Mouse (Mus musculus) hematopoietic stem cell, adult 5-6 weeks (primary cell): Measurements from ENCODE around the gene Cdc42ep1. TPM values are rescaled to one million over a fixed set of nuclear protein-coding genes. Genes with fewer than 3 reads are reported as not detected.

Source experiments
- ATAC-seq, 2 experiments: fragments of 125-278 bp in 1 of 2; replicated peaks in 1 of 2; 2 replicates each; pipeline ENCODE4 v1.8.0; 2016 to 2017; ENCODE audit warnings: inconsistent platforms in 2 of 2, mild to moderate bottlenecking in 2 of 2, moderate number of reproducible peaks in 2 of 2, low read depth in 1 of 2, moderate TSS enrichment in 1 of 2; ENCODE audit not compliant: low FRiP score in 2 of 2, poor library complexity in 2 of 2, severe bottlenecking in 2 of 2, insufficient read depth in 1 of 2, low TSS enrichment in 1 of 2
- total RNA-seq: library from RNA; stranded (forward); fragments of 172-1452, 232-1000 nt; gene quantifications from 2 replicates; pipeline ENCODE4 v1.2.3, GENCODE M21; 2017

Gene Cdc42ep1
- total RNA-seq, 1 experiment from 2014 or later, result not detected

DNA sequence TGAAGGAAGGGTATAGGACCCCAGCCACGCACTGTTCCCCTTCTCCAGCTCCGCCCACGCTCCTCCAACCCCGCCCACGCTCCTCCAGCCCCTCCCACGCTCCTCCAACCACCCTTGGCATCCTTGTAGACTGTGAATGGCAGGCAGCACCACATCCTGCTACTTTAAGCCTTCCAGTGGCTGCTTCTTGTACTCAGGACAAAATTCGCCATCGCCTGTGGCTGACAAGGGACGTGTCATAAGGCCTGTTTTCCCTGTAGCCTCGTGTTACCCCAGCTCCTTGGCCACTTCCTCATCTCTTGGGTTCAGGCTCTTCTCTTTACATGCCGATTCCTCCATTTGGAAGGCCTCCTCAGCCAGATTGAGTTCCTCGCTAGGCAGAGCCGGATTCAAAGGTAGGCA is 21.4 kb downstream of the Cdc42ep1 start:
- peak; percentile 51 to 73; a peak in 3 of 4 replicates for ATAC-seq

DNA sequence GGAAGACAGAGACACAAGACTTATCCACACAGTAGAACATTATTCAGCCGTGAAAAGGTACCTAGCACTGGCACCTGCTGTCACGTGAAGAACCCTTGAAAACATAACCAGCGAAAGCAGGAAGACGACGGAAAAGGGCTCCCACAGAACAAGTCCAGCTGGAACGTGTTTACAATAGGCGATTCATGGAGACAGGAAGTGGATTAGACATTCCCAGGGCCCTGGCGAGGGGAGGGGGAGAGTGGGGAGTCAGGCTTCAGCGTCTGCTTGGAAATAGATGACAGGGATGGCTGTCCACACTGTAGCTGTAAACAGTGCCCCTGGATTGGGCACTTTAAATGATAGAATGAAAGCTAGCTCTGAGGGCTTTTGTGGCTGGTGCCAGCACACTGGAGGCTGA is 26.0 kb downstream of the Cdc42ep1 start:
- ATAC-seq, result no peak

DNA sequence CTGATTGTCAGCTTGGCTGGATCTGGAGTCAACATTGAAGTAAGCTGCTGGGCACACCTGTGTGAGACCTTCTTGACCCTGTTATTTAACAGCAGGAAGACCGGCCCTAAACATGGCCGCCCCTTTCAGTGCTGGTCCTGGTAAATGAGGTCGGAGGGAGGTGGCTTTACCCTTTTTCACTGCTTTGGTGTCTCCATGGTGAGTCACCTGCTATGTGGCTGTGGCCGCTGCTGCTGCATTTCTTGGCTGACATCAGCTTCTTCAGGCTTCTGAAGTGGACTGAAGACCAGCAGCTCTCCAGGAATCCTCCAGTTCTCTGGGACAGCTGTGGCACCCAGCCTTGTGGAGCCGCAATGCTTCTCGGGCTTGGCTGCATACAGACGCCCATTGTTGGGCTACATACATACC is 26.4 kb downstream of the Cdc42ep1 start:
- no peak for ATAC-seq

DNA sequence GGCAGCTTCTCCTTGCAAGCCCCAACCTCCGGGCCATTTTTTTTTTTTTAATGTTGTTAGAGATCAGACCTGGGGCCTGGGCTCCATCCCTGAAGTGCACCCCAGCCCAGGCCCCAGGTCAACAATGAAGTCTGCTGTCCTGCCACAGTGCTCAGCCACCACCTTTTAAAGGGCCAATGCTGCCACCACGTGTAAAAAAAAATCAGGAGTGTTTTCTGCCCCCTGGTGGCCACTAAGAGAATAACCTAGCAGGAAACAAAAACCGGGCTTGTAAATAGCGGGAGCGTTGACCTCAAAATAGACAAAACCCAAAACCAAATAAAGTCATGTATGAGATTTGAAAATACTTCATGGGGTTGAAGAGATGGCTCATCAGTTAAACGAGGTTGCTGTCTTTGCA is 27.4 kb downstream of the Cdc42ep1 start:
- peak; percentile 59 to 67 for ATAC-seq

DNA sequence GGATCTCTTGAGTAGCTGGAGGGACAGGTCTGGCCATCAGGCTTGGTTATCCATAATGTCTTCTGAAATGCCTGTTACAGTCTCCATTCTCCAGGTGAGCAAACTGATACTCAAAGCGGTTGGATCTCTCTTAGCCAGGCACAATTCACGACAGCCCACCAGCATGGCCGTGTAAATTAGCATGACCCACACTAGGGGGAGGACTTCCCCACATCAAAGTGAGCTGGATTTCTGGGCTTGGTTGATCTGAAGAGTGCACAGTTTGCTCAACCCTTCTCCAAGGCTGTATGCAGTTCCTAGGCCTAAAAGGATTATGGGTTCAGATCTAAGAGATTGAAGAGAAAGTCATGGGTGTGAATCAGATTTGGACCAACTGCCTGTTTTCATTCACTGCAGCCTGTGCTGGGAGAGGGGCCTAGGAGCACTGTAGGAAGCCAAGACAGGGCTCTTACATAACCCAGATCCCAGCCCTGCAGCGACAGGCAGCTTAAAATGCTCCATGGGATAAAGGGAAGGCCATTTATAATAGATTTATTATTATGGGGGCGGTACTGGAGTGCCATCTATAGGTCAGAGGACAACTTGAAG is 29.7 kb downstream of the Cdc42ep1 start:
- no peak for ATAC-seq

DNA sequence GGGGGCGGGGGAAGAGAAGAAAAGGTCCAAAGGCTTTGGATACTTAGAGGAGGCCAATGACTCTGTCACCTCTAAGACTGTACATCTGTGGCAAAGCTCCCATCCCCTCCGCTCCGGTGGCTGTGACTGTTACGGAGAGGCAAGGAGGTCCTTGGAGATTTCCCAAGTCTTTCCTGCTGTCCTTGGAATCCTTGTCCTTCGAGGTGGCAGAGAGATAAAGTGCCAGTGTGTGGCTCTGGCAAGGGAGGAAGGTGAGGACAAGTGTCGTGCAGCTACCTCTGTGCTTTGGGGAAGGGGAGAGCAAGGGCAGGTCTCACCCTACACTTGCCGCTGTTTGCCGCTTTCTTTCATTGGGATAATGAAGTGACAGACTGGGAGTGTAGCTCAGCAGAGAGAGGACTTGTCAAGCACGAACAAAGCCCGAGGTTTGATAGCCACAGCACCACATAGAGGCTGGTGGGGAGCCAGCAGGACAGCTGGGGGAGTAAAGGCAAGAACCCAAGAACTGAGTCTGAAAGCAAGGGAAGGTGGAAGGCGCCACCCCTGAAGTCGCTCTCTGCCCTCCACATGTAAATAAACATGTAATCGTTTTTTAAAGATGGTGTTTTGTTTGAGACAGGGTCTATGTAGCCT is 31.5 kb downstream of the Cdc42ep1 start:
- ATAC-seq, result no peak

DNA sequence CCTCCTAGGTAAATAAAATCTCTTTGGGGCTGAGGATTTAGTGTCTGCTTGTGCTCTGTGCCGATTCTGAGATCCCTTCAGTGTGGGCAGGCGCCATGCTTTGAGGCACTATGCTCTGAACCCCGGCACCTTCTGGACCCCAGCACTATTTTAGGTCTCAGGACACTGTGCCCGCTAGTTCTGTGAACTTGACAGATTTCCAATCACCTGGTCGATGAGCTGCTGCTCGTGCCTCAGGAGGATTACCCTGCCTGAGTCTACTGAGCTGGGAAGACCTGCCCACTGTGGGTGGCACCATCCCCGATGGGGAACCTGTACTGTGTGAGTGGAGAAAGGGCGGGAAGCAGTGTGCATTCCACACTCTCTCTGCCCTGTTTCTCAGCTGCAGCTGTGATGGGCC is 32.6 kb downstream of the Cdc42ep1 start:
- no peak for ATAC-seq

DNA sequence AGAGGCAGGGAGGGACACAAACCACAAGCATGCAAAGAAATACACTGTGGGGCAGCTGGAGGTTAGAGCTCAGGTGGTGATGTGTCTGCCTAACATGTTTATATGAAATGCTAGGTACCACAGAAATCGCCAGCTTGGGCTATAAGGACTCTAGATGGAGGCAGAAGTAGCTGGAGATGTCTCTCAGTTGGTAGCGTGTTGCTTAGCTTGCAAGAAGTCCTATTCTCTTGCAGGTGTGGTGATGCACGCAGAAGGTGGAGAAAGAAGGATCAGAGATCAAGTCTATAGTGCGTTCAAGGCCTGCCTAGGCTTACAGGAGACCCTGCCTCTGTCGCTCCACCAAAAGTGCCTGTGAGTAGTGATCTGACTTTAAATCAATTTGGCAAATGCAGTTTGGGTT is 33.1 kb downstream of the Cdc42ep1 start:
- ATAC-seq, result no peak

DNA sequence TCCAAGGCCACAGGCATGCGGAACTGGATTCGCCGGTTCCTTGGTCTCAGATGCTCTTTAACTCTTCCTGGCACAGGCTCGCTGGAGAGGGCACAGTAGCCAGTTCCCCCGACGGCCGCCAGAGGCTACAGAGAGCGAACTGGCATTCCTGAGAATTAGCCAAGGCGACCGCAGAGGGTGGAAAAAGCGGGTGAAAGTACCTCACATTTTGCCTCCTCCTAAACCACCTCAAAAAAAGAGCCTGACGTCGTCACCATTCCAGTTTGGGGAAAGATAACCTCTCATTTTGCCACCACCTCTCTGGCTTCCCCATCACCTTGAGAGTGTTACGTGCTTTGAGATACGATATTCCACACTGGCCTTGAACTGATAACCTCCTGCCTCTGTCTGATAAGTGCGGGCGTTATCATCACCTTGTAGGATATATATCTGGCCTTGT is 33.9 kb downstream of the Cdc42ep1 start:
- ATAC-seq, result peak; percentile 58 to 65

DNA sequence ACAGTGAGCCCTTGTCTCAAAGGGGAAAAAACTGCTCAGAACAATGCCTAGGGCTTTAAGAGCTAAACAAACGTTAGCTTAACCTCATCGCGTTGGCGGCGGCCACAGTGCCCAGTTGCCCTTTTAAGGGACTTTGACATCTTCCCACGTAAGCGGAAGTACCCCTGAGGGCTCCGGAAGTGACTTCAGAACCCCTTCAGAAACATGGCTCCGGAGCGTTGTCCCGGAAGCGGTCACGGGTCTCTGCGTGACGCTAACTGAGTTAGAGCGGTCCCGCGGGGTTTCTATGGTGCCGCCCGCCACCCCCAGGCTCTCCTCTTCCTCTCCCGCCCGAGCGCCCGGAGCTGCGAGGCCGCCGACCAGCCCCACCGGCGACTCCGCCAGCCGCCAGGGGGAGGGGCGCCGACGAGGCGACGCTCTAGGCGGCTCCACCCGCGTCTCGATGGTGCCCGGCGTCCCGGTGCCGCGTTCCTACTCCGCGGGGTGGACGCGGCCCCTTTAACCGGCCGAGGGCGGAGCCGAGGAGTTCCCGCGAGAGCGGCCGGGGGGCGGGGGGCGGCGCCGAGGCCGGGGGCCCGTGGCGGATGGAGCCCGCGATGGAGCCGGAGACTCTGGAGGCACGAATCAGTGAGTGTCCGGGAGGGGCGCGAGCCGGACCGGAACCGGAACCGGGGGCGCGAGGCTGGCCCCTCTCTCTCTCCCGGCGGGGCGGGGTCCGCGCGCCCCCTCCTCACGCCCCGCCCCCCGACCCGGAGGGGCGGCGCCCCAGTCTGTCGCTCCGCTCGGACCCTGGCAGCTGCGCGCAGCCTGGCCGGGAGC is 34.8 kb downstream of the Cdc42ep1 start, which contains the start of gene Gga1:
Gga1 (plus strand) TSS at position 200 of the 819 bp plus-strand sequence.
- peak; percentile 77 to 79 for ATAC-seq

DNA sequence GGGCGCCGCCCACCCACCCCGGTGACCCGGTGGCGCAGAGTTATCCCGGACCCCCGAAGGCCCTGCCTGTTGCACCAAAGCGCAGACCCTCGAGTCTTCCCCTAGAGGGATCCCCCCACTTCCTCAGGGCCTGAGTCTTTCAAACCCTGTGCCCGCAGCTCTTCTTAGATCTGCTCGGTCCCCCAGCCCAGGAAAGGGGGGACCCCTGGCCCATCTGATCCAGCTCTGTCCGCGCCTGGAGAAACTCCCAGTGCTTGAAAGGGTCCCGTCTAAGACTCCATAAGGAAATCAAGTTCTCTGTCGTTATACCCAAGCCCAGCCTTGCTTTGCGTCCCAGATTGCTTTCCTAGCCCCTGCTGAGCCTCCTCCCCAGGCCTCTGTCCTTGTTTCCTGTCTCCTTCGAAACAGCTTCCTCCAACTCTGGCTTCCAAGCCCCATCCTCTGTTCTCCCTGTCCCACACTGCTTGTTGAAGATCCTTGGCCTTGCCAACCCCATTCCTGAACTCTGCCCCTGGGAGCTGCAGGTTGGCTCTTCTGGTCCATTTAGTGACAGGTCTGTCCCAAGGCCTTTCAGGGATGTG is 35.5 kb downstream of the Cdc42ep1 start:
- ATAC-seq, result no peak

DNA sequence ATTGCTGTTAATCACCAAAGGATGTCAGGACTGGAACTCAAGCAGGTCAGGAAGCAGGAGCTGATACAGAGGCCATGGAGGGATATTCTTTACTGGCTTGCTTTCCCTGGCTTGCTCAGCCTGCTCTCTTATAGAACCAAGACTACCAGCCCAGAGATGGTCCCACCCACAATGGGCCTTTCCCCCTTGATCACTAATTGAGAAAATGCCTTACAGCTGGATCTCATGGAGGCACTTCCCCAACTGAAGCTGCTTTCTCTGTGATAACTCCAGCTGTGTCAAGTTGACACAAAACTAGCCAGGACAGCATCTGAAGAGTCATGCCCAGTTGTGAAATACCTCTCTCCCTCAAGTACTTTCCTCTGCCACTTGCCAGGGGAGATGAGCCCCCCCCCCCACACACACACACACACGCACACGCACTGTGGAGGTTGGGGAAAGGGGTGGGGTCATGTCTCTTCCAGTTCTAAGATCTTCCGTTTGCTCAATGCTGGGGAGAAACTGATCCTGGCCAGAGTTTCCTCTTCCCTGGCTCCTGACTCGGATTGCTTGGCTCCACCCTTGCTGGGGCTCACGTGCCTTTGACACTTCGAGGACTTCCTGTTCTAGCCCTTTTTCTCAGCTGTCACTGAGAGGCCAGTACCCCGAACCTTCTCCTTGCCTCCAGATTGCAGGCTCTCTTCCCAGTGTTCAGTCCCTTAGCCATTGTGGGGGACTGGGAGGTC is 36.5 kb downstream of the Cdc42ep1 start:
- peak in 1 of 2 experiments; percentile 15; a peak in 1 of 4 replicates for ATAC-seq

DNA sequence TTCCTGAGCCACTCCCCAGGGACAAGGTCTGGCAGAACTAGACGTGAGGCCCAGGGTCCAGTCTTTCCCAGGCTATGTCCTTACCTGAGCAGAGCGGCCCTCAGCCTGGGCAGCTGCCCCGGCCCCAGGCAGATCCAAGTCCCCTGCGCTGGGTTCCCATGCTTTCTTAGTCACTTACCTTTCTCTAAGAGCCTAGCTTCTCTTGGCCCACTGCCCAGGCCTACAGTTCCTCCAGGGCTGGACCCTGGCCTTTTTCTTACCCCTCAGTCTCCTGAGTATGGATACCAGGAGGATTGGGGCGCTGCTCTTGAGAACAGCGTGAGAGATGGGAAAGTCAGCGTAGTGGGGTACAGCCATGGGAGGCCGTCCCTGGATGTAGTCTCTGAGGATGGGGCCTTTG is 38.0 kb downstream of the Cdc42ep1 start:
- ATAC-seq, result no peak

DNA sequence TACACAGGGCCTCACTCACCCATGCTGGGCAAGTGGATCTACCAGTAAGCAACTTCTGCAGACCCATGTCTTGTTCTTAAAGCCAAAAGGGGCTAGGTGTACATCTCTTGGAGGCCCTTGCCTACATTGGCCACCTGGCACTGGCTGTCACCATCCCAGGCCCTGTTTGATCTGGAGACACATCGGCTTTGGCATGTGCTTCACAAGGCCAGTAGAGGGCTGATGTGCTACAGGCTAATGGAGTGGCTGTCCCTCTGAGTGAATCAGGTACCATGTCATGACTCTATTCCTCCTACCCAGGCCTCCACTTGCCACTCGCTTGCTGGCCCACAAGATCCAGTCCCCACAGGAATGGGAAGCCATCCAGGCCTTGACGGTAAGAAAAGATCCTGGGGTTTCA is 39.4 kb downstream of the Cdc42ep1 start:
- ATAC-seq, result no peak

DNA sequence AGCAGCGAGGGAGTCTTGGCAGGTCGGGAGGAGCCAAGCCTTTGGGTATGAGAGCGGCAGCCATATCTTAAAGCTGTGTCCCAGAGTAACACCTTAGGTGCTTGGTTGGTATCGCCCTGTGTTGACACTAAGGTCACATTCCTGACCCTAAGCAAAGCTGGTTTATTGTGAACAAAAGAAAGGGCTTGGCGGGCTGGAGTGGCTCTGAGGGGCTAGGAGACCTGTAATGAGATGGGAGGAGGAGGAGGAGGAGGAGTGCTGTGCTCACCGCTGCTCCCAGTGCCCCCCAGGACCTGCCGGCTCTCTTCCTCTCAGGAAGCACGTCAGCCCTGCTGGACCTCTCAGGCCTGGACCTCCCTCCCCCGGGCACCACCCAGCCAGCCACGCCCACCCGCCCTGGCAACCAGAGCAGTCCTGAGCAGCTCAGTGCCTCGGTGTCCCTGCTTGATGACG is 47.0 kb downstream of the Cdc42ep1 start:
- no peak for ATAC-seq

DNA sequence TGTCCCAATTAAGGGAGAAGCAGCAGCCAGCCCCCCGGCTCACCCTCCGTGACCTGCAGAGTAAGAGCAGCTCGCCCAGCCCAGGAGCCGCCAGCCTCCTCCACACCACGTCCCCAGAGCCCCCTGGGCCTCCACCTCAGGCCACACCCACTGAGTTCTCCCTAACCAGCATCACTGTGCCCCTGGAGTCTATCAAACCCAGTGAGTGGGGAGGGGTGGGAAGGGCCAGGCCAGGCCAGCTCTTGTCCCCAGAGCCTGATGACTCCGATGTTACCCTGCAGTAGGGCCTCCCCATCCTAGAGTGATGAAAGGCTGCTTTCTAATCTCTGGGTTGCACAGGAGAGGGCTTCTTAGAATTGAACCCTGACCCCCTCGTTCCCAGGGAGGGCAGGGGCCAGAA is 50.0 kb downstream of the Cdc42ep1 start:
- no peak for ATAC-seq

DNA sequence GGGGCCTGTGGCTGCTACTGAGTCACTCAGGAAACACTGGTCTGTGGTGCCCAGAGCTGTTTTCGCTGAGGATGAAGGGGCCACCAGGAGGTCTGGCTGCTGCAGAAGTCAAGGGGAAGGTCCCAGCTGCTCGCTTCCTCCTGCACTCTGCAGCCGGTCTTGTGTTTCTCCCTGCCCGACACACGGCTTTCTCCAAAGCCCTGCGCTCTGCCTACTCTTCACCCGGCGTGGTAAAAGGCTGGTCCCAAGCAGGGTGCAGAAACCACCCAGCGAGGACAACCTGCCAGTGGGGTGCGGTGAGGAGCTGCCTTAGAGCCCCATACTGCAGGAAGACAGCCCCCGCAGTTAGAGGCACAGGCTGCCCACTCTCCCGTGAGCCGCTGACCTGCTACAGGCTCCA is 52.3 kb downstream of the Cdc42ep1 start:
- peak; percentile 46 to 52 for ATAC-seq
